Mouse (Mus musculus) urinary bladder, adult 2 months (tissue): Measurements from ENCODE around the gene Gm13420. TPM values are rescaled to one million over a fixed set of nuclear protein-coding genes. Genes with fewer than 3 reads are reported as not detected.

Experiments
- DNase-seq: peaks from one replicate; pipeline ENCODE4 v3.0.0; 2022; ENCODE audit warnings: low spot score
- polyA plus RNA-seq: library from polyadenylated mRNA; depleted of rRNA; stranded (reverse); fragments of >200 nt; gene quantifications from 2 replicates; pipeline ENCODE4 v1.2.3, GENCODE M21; 2012; rRNA removed

The Gm13420 gene
- polyA plus RNA-seq, 1 experiment = not detected

DNA sequence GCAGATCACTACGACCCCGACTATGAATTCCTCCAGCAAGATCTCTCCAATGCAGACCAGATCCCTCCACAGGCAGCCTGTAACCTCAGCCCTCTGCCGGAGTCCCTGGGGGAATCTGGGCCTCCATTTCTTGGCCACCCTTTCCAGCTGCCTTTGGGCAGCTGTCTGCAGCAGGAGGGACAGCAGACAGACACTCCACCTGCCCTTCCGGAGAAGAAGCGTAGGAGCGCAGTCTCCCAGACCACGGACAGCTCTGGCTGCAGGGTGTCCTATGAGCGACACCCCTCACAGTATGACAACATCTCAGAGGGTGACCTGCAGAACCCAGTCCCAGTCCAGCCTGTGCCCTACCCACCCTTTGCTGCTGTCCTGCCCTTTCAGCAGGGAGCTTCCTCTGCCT lies 49.3 kb downstream of the Gm13420 start:
- DNase-seq = no peak

DNA sequence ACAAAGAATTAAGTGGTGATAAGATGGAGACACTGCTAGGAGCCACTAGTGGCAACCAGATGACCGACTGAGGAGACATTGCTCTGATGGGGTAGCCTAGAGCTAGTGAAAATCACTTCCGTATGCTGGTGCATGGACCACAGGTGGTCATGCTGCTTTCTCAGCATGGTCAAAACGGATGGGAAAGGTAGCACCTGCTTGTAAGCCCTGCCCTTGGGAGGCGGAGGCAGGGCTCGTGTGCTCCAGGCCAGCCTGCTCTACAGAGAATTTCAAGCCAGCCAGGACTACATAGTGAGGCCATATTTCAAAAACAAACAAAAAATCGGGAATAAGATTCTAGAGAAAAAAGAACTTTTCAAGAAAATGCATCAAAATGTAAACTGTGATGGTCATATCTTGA lies 50.1 kb downstream of the Gm13420 start:
- no peak for DNase-seq

DNA sequence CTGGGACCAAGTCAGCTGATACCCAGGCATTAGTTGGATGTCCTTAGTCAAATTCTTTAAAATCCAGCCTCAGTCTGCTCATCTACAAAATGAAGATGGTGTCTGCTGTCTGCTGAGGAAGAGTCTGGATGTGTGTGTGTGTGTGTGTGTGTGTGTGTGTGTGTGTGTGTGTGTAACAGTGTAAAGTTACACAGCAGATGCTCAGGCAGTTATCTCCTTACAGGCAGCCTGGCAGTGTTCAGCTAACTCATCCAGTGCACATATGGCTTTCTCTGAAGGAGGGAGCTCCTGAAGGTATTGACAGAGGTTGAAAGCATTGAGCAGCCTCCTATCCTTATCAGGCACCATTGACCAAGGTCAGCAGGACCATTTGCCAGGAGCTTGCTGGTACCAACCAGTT lies 50.6 kb downstream of the Gm13420 start:
- DNase-seq = no peak

DNA sequence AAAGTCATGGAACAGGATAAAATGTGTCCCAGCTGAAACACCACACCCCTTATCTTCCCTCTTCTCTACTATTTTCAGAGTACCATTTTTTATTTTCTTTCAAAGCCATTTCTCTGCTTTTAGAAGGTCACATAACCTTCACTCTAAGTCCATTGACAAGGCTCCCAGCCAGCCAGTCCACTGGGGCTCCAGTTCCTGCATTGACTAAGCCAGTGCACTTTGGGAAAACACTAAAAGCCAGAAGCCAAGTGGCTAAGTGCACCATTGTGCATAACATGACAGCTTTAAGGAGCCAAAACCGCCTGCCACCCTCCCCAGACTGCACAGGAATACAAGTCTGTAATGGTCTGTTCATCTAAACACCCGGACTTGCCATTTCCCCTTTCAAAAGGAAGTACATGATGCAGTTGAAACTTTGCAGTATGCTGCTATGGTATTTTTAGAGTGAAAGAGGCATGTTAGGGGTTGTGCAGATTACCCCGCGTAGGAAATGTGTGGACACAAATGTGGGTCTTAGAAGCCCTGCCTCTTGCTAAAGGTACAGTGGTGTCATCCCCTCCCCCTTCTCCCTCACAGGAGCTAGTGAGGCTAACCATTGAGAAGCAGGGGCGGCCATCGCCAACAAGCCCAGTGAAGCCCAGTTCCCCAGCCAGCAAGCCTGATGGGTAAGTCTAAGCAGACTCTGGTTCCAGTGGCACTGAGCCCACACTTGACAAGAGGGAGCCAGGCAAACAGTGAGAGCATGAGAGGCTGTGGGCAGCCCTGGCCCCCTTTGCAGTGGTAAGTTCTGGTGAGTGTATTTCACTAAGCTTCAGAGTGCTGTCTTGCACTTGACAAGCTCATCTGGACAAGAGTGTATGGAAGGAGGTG lies 52.8 kb downstream of the Gm13420 start:
- no peak for DNase-seq

DNA sequence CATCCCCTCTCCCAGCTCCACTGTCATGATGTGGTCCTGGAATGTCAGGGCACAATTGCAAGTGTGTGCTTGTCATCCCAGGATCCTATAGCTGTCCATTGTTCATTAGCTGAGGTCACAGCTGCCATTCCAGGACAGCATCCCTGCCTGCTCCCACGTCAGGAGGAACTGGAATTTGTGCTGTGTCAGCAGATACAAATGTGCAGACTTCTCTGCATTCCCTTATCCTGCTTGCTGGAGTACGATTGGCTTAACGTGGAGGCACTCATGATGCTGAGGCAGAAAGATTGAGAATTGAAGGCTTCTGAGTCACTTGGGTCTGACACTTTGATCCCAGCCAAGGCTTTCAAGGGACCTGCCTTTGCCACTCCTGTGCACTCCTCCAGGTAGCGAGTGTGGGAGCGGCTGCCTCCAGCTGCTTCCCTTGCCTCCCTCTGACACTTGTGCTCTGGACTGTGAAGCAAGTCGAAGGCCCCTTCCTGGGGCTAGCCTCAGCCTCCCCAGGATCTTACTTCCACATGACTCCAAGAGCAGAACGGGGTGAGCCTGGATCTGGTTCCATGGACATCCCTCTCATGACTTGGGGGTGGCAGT lies 55.2 kb downstream of the Gm13420 start:
- no peak for DNase-seq

Other genes with a start within 250 kb of the Gm13420 start
- gene Rapgef1, start 132.0 kb downstream of the Gm13420 start, polyA plus RNA-seq = 29.0 and 34.9 TPM in 2 replicates
- not detected in 2 replicates for gene Gm13547, start 7.6 kb upstream of the Gm13420 start, polyA plus RNA-seq
- 24.3 and 25.7 TPM in 2 replicates for gene Coq4, start 35.8 kb upstream of the Gm13420 start, polyA plus RNA-seq
- gene Trub2, start 36.8 kb upstream of the Gm13420 start, polyA plus RNA-seq = 21.6 and 26.1 TPM in 2 replicates
- 30.0 and 33.6 TPM in 2 replicates for gene Slc27a4, start 50.9 kb upstream of the Gm13420 start, polyA plus RNA-seq
- 36.8 and 46.5 TPM in 2 replicates for gene Urm1, start 68.4 kb upstream of the Gm13420 start, polyA plus RNA-seq
- gene Cercam, start 117.5 kb upstream of the Gm13420 start, polyA plus RNA-seq = 44.7 and 49.3 TPM in 2 replicates
- gene Odf2, start 137.5 kb upstream of the Gm13420 start, polyA plus RNA-seq = 41.9 and 48.8 TPM in 2 replicates
- gene Gle1, start 183.7 kb upstream of the Gm13420 start, polyA plus RNA-seq = 34.0 and 38.4 TPM in 2 replicates
- 206 and 215 TPM in 2 replicates for gene Sptan1, start 213.9 kb upstream of the Gm13420 start, polyA plus RNA-seq